Mouse (Mus musculus): ENCODE data around the gene Slamf9.

The Slamf9 gene

DNA sequence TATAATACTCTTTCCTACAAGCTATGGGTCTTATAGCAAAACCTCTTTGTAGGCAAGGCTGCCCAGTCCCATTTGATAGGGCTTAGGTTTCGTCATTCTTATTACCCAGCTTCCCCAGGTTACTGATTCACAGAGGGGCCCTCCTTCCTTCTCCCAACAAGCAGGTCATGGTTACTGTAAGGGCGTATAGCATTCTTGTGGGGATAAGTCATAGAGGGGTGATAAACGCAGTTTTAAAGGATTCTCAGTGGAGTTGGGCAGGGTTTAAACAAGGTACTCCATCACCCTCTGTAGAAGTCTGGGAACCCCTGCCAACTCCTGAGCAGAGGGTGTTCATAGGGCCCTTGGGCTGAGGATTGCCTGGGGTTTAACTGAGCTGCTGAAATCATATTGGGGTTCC lies 12.6 kb upstream of the Slamf9 start:
- in situ Hi-C loops (cut with MseI, MboI): no loop called here

DNA sequence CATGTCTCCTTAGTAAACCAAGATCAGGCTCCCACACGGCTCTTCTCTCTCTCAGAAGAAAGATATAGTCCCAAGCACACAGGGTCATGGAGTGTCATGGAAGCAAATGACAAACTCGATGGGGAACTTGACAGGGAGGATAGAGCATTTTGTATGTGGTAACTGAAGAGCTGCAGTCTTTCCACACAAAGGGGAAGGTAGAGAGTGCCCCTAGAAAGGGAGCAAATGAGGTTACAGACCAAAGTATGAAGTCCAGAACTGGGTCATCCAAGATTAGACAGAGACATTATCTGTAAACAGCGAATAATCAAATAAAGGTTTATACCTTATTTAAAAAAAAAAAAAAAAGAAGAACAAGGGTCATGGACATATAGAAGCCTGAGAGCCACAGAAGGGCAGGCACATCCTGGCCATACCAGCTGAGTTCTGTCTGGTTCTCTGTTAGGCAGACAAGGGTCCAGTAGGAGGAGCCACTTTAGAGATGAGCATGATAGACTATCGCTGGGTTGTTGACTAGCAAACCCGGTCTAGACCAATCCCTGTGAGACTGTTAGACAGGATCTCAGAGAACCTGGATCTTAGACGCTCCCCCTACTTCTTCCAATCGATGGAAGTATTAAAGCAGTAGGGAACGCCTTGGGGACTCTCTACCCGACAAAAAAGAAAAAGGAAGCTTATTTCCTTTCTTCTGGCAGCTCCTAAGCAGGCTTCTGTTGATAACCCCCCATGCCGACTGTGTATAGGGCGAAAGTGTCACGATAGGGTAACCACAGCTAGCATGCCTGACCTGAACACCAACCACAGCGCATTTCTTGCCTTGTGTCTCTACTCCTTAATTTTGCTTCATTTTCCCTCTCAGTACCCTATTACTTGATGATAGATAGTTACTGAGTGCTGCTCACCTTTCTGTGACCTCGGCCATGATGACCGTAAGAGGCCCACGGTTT lies 11.5 kb upstream of the Slamf9 start:
- in situ Hi-C loops (cut with MseI, MboI): no loop called here

DNA sequence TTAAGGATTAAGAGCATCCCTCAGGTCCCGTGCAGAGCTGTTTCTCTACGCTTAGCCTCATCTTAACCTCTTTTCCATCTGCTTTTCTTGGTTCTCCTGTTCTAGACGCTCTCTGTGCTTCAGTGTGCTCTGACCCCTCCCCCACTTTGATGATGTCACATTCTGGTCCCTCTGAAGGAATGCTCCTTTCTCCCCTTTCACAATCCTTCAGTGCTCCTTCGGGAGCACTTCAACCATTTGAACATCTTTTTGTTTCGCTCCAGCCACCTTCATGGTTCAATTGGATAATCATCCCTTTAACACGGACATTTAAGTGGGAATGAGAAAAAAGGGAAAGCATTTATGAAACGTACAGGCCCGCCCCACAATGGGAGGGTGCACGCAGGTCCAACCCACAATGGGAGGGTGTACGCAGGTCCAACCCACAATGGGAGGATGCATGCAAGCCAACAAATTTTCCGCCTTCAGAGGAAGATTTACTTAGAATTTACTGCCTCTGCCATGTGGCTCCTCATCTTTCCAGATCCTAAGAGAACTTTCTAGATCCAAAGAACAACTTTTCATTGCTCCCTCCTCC lies 6.8 kb upstream of the Slamf9 start:
- in situ Hi-C loops (cut with MseI, MboI): no loop called here

DNA sequence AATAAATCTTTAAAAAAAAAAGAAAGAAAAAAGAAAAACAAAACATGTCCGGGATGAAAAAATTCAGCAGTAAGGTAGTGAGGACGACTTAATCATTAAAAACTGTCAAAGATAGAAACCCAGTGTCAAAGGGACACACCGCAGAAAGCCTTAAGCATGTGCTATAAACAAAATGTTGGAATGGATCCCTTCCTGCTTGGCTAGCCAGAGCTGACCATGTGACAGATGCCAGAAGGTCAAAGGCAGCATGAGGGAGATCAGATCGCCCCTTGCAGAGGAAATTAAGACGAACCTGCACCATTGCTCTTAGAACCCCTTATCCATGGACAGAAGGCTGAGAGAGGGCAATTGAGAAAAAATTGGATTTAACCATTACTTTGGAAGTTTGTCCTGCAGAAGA lies 5.8 kb upstream of the Slamf9 start:
- in situ Hi-C loops (cut with MseI, MboI): no loop called here

DNA sequence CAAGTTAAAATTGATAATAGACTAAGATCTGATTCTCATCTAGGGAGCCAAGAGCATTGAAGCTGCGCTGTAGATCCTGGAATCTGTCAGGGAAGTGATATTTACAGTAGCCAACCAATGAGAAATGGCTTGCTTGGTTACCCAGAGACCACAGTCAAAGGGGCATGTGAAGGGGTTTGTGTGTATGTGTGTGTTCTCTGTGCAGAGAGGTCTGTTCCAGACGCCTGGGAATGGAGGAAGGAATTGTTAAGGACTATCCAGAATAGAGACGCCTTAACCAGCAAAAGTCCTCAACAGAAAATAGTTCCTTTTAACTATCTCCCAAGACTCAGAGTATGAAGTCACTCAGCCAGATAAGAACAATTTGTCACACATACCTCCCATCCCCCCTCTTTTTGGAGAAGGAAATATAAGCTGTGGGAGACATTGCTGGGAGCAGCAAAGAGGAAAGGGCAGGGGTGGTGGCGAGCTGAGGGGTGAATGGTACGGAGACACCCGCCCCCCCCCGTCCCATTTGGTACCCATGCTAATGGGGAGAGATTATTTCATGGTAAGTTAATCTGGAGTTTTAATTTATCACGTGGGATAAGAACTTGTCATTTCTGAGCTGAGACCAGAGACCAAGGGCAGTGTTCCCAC lies 5.2 kb upstream of the Slamf9 start:
- in situ Hi-C loops (cut with MseI, MboI): no loop called here

DNA sequence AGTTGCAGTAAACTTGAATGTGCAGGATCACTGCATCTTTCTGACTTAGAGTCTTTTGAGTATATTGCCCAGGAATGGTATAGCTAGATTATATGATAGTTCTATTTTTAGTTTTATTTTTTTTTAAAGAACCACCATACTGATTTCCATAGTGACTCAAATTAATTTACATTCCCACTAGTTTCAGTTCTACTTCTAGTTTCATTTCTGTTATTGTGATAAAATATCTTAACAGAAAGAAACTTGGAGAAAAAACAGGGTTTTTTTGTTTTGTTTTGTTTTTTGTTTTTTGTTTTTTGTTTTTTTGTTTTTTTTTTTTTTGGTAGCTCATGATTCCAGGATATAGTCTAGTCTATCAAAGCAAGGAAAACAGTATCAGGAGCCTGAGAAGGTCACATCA lies 2.2 kb upstream of the Slamf9 start:
- in situ Hi-C loops (cut with MseI, MboI): no loop called here

DNA sequence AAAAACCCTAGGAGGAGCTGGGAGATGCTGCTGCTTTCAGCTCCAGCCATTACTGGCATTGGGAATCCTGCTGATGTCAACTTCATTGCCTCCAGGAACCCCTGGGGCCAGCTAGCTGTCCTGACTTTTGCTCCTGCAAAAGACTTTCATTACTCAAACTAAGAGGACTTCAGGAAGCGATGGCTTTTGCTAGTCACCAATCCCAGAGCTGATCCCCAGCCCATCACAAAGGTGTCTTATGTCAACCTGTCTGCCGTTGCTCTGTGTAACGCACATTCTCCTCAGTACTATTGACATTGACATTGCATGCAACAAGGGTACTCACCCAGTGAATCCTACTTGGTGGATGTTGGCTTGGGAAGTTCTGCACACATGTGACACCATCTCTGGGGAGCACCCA lies 962 bp upstream of the Slamf9 start:
- in situ Hi-C loops (cut with MseI, MboI): no loop called here

DNA sequence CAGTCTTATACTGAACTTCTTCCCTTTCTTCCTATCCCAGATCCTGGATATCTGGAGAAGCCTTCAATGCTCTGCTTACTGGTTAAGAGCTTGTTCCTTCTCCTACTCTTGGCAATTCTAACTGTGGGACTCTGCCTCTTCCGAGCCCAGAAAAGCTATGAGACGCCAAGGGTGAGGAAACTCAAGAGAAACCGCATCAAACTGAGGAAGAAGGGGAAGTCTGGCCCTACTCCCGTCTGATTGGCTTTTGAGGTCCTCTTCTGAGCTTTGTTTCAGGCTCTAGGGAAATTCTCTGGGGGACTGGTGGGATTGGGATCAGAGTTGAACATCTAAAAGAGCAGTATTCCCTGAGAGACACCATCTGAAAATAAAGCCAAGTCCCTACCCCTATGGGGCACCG lies 2.9 kb downstream of the Slamf9 start:
- in situ Hi-C loops (cut with MseI, MboI): no loop called here

DNA sequence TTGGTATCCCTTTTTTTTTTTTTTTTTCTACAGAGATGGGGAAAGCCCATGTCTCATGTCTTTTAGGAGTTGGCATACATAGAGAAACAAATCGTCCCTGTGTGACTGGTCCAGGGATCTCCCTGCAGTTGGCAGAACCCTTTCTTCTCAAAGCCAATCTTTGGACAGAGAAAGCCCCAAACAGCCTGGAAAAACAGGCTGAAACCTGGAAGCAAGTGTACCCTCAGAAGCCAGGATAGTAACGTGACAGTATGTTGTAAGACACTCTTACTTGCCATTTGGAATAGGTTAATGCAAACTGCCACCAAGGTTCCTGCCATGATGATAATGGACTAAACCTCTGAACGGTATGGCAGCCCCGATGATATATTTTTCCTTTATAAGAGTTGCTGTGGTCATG lies 5.2 kb downstream of the Slamf9 start:
- in situ Hi-C loops (cut with MseI, MboI): no loop called here

DNA sequence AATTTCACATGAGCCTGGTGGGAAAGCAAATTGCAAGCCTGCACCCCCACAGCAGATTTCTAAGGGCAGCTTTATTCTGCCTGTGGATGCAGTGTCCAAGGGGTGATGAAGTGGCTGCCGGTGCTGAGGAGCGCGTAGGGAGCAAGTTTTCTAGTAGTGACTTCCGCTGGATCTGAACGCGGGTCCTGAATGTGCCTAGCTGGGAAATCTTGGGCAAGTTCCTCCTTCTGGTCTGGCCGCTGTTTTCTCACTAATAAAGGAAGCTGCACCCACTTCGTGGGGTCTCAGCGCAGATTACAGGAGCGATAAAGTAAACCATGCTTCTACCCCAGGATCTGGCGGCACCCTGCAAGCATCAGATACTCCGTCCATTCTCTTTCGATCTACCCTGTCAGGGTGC lies 6.0 kb downstream of the Slamf9 start:
- in situ Hi-C loops (cut with MseI, MboI): no loop called here

DNA sequence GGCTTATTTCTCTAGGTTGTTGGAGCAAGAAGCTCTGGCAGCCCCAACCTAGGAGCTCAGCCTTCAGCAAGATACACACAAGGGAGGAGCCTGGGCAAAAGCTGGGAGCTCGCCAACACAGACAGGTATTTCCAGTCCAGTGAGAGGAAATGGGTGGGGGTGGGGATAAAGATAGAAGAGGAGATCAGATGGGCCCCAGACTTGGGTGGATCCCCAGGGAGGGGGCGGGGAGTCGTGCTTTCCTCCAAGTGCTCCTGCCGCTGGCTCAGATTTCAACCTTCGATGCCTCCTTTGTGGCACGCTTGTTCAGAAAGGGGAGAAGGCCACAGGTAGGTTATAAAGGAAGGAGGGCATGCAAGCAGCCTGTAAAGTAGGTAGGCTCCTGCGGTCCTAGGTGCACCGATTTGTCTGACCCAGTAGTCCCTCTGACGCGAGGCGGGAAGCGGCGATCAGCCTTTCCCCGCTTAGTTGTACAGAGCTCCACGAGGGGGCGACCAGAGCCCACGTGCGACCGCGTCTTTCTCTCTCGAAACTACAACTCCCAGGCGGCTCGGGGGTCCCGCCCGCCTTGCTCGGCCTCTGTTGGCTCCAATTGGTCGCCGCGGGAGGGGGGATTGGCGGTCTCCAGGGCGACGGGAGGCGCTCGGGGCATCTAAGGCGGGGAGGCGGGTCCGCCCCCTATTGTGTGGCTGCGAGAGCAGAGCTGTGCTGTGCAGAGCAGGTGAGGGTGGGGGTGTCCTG lies 6.6 kb downstream of the Slamf9 start, which contains the start of gene Igsf9:
Gene Igsf9, plus strand, starts transcription at position 249 of the 741 bp plus-strand sequence.
- in situ Hi-C loops (cut with MseI, MboI): no loop called here

DNA sequence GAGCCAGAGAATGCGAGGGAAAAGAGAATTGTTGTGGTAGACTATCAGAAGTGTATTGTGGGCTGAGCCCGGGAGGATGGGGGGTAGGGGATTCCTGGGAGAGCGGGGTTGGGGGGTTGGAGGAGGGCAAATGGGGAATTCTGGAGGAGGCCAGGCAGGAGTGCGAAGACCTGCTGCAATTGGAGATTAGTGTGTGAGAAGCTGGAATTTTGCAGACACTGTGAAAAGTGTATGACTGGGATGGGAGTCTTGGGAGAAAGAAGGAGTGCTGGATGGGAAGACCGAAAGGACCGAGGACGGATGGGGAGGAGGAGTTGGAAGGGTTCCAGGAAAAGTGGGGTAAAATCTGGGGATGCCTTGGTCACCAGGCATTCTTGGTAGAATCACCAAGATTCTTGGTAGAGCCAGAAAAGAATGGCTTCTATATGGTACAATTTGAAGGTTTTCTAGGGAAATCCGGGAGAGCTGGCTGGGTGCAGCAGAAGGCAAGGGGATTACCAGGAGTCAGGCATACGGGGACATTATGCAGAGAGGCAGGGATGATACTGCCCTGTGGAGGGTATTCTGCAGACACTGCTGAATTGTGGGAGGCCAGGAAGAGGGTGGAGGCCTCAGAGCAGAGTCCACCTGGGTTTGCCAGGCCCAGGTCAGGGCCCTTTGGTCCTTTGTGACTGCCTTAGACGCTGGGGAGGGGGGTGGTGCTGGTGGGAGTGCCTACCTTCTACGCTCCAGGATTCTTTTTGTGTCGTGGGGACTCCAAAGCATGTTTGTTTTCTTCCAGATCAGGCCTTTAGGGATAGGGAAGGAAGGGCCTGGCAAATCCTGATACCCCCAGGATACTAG lies 7.6 kb downstream of the Slamf9 start:
- in situ Hi-C loops (cut with MseI, MboI): no loop called here

DNA sequence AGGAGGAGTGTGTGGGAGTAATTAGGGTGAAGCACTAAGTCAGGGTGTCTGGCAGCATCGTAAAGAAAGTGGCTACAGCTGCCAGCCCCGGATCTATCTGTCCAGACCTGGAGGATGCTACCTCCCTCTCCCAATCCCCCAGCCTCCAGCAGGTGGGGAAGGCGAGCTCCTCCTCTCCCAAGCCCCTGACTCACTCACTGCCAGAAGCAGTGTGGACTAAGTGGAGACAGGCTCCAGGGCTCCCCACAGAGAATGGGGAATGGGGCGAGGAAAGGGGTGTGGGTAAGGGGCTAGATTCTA lies 8.2 kb downstream of the Slamf9 start:
- in situ Hi-C loops (cut with MseI, MboI): no loop called here

DNA sequence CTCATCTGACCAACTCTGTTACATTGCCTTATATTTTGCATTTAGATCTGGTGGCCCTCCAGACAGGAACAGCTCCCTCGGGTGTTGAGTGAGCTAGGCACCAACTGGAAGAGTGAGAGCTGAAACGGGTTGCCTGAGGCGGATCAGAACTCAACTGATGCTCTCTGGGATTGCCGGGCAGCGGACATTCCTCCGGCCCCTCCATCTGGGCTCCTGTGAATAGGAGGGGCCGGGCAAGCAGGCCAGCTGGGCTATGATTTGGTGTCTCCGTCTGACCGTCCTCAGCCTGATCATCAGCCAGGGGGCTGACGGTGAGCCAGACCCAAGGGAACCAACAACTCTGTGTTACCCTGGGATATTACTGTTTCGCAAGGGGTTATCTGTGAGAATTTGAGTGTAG lies 9.1 kb downstream of the Slamf9 start:
- in situ Hi-C loops (cut with MseI, MboI): no loop called here

DNA sequence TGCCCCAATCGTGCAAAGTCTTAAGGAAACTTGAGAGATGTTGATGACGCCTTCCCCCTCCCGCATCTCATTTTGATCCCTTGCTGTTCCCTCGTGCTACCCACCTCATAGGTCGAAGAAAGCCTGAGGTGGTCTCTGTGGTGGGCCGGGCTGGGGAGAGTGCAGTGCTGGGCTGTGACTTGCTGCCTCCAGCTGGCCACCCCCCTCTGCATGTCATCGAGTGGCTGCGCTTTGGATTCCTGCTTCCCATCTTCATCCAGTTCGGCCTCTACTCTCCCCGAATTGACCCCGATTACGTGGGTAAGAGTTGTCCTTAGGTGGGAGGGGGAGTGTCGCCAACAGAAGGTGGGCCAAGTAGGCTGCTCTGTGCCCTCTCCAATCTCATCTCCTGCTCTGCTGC lies 9.5 kb downstream of the Slamf9 start:
- in situ Hi-C loops (cut with MseI, MboI): no loop called here

DNA sequence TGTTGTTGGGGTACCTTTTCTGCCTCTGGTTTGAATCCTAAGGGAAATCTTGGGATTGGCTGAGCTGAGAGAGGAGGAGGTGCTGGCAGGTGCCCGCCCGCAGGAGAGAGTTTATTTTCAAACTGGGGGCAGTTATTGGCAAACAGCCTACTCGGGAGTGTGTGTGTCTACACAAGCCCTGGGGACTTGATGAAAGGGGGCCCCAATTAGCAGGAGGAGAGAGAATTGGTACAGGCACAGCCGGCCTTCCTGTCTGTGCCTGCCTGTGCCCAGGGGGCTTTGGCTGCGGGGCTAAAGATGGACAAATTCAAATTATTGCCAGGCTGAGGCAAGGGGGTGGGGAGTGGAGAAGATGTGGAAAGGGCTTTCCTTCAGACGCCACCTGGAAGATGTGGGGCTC lies 10.7 kb downstream of the Slamf9 start:
- in situ Hi-C loops (cut with MseI, MboI): no loop called here

DNA sequence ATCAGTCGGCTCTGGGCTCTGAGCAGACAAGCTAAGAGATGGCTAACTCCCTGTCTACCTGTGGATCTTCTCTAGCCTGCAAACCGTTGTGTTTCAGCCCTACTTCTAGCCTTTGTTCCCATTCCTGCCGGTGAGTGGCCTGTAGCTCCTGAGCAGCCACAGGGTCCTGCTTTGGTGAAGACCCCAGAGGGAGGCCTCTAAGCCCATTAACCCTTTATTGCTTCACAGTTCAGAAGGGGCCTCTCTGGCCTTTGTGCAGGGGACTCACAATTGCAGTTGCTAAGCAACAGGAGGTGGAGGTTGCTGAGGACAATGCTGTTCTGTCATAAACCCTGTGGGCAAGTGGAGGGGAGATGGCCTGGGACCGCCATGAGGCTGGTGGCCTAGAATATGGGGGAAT lies 11.1 kb downstream of the Slamf9 start:
- in situ Hi-C loops (cut with MseI, MboI): no loop called here

DNA sequence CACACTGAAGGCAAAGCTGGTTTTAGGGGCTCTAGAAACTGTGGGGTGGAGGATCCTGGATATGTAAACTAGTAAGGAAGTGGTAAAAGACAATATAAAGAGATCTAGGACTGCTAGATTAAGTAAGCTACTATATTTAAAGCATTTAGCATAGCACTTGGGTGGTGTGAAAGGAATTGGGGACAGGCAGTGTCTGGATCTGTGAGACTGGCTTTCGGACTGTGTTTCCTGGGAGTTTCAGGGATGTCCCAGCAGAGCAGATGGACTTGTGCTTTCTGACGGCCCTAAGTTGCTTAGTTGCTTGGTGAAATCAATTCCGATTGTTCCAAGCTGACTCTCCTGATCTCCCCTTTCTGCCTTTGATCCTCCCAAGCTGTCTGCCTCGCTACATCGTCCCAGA lies 11.5 kb downstream of the Slamf9 start:
- in situ Hi-C loops (cut with MseI, MboI): no loop called here

DNA sequence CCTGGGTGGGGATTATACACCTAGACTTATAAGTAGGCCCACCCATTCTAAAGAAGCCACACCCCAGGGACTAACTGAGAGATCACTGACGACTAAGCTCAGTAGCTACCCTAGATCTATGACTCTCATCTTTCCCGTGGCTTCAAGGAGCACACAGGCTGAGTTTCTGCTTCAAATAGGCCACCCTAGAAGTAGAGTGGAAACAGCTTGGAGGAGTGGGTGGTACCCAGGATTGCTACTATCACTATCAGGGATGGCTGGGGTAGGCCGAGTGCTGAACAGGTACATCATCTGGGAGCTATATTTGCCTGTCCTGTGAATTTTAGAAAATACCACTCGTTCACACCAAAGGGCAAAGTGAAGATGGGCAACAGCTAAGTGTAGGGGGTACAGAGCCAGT lies 12.7 kb downstream of the Slamf9 start:
- in situ Hi-C loops (cut with MseI, MboI): no loop called here

DNA sequence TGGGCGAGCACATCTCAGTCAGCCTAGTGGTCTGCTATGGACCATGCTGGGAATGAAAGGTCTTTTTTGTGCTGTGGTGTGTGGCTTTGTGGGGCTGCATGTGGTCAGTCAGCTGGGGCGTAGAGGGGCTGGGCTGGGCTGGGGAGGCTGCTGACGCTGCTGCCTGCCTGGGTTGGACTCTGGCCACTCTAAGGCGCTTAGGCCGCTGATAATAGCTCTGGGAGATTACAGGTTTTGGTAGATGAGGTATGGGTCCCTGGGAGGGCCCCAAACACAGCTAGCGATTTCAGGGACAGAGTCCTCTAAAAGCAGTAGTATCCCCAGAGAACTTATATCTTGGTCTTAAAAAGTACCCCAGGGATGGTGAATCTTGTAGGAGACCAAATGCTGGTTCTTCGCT lies 13.7 kb downstream of the Slamf9 start:
- in situ Hi-C loops (cut with MseI, MboI): no loop called here

DNA sequence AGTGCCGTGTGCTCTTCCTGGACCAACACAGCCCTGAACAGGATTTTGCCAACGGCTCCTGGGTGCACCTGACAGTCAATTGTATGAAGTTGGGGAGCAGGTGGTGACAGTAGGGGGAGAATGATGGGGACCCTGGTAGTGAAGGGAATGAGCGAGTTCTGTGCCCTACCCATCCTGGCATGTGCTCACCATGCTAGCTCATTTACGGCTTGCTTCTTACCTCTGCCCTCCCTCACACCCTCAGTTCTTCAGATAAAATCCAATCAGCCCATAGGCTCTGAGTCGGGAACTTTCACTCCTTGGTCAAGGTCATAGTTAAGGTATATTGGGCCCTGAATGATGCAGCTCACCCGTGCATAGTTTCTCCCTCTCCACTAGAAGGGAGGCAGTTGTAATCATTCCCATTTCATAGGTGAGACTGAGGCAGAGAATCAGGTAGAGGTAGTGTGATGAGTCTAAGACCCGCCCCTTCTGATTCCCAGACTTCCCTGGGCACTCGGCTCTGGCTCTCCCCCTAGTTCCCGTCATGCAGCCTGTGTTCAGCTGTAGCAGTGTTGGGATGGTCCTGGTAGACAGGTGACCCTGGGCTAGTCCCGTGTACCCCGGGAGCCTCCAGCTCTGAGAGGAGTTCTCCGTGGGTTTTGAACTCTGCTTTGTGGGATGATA lies 14.6 kb downstream of the Slamf9 start:
- in situ Hi-C loops (cut with MseI, MboI): loop anchor here (5.0 kb wide), 1 partner anchor 77 kb away; no protein-coding TSS in a partner anchor

Measured in mouse trophoblast stem cell (cell line).